8 mouse cellular contexts compared by ENCODE assay signal in the genomic region with DNA sequence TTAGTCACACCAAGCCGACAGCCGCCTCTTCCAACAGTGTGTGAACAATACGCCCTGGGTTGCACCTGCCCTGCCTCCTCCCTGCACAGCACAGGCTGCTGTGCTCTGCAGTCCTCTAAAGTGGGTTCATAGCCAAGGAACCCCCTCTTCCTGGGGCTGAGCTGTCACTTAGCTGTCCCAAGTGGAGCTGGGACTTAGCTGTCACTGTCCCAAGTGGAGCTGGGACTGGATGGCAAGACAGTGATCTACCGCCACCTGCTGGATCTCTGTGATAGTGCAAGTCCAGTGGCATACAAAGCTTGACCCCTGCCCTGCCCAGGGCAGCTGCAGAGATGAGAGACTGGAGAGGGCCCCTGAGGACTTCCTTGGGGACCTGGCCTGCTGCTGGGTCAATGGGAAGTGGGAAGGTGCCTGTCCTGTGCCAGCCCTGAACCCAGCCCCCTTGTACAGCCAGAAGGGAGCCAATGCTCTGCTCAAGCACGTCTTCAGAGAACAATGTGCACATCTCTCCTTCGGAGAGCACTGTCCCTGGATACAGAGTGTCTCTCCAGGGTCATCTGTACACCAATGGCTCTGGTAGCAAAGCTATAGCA.
DNase-seq lines count a peak whose midpoint lies in the region; ATAC-seq lines count a peak whose summit lies in the region.

No protein-coding gene starts in this region.

- H3K27ac ChIP-seq in embryonic facial prominence, embryonic 10.5 days (replicated peaks), result no peak overlapping the region
- no peak overlapping the region for H3K27ac ChIP-seq in heart, embryonic 10.5 days
- H3K27ac ChIP-seq in kidney, embryonic 16.5 days (ENCODE audit: low read length), result no peak overlapping the region
- H3K27ac ChIP-seq in lung, embryonic 15.5 days, result no peak overlapping the region

- peaks cover 45% of the 10 kb centered on the region for H3K4me1 ChIP-seq in embryonic facial prominence, embryonic 10.5 days
- H3K4me1 ChIP-seq in heart, embryonic 10.5 days, result peaks cover 45% of the 10 kb centered on the region
- H3K4me1 ChIP-seq in kidney, embryonic 16.5 days (ENCODE audit: insufficient read depth, low read length), result peaks cover 5% of the 10 kb centered on the region; the same call in 1 of the 2 replicates
- 0 out of 2 replicates have a peak, but pooled peaks cover 9% of the 10 kb centered on the region for H3K4me1 ChIP-seq in lung, embryonic 15.5 days

- DNase-seq in CD4-positive, CD25-positive, alpha-beta regulatory T cell, adult 2 months (ENCODE audit: low read depth, low spot score), result peak; percentile 73
- peak; percentile 88 for DNase-seq in adrenal gland, postnatal 10 days
- DNase-seq in embryonic facial prominence, embryonic 10.5 days (ENCODE audit: low spot score), result peak; percentile 84
- DNase-seq in heart, embryonic 10.5 days (ENCODE audit: low spot score), result peak; percentile 86
- peak; percentile 70 for DNase-seq in ovary, postnatal 14 days (ENCODE audit: low spot score)
- peak; percentile 51 for DNase-seq in urinary bladder, adult 2 months (ENCODE audit: low spot score)

- WGBS in embryonic facial prominence, embryonic 10.5 days, result 59% methylated on average over 6 of the region's 6 CpGs
- WGBS in heart, embryonic 10.5 days, result 61% methylated on average over 6 of the region's 6 CpGs
- WGBS in kidney, embryonic 16.5 days, result 71% methylated on average over 6 of the region's 6 CpGs
- WGBS in lung, embryonic 15.5 days, result 52% methylated on average over 6 of the region's 6 CpGs

- no peak overlapping the region for H3K4me3 ChIP-seq in embryonic facial prominence, embryonic 10.5 days
- H3K4me3 ChIP-seq in heart, embryonic 10.5 days, result no peak overlapping the region
- no peak overlapping the region for H3K4me3 ChIP-seq in kidney, embryonic 16.5 days (ENCODE audit: low read length)
- no peak overlapping the region for H3K4me3 ChIP-seq in lung, embryonic 15.5 days

- H3K9ac ChIP-seq in kidney, embryonic 16.5 days (replicated peaks; ENCODE audit: low read length), result no peak overlapping the region
- H3K9ac ChIP-seq in lung, embryonic 15.5 days, result no peak overlapping the region

- peak; percentile 50 for ATAC-seq in kidney, embryonic 16.5 days (ENCODE audit: low FRiP score, low TSS enrichment)
- ATAC-seq in lung, embryonic 15.5 days (ENCODE audit: borderline replicate concordance, extremely low read depth, low FRiP score, low TSS enrichment), result 0 out of 2 replicates have a peak, but pooled peaks have one; percentile 13

- H3K4me2 ChIP-seq in kidney, embryonic 16.5 days (replicated peaks; ENCODE audit: low read depth, low read length), result no peak overlapping the region
- H3K4me2 ChIP-seq in lung, embryonic 15.5 days, result no peak overlapping the region

- H3K36me3 ChIP-seq in embryonic facial prominence, embryonic 10.5 days (replicated peaks), result peaks cover 45% of the 10 kb centered on the region
- H3K36me3 ChIP-seq in heart, embryonic 10.5 days, result peaks cover 25% of the 10 kb centered on the region
- H3K36me3 ChIP-seq in kidney, embryonic 16.5 days (ENCODE audit: insufficient read depth, low read length), result peaks cover 21% of the 10 kb centered on the region
- peaks cover 12% of the 10 kb centered on the region; the same call in 1 of the 2 replicates for H3K36me3 ChIP-seq in lung, embryonic 15.5 days

- H3K27me3 ChIP-seq in embryonic facial prominence, embryonic 10.5 days (replicated peaks; ENCODE audit: low read depth, poor library complexity, severe bottlenecking), result peaks cover 12% of the 10 kb centered on the region; the same call in 1 of the 2 replicates
- peaks cover 38% of the 10 kb centered on the region for H3K27me3 ChIP-seq in heart, embryonic 10.5 days (ENCODE audit: insufficient read depth, poor library complexity, severe bottlenecking)
- no peaks in the 10 kb centered on the region for H3K27me3 ChIP-seq in kidney, embryonic 16.5 days (ENCODE audit: insufficient read depth, low read length)
- no peaks in the 10 kb centered on the region for H3K27me3 ChIP-seq in lung, embryonic 15.5 days

- peaks cover 10% of the 10 kb centered on the region for H3K9me3 ChIP-seq in embryonic facial prominence, embryonic 10.5 days
- peaks cover 7% of the 10 kb centered on the region for H3K9me3 ChIP-seq in heart, embryonic 10.5 days
- H3K9me3 ChIP-seq in kidney, embryonic 16.5 days (ENCODE audit: low read length), result peaks cover 8% of the 10 kb centered on the region
- 0 out of 2 replicates have a peak, but pooled peaks cover 4% of the 10 kb centered on the region for H3K9me3 ChIP-seq in lung, embryonic 15.5 days
